Mouse (Mus musculus) gastrocnemius, postnatal 36 days (tissue): ENCODE results near the gene Krtap10-10. TPM values are rescaled to one million over a fixed set of nuclear protein-coding genes. Genes with fewer than 3 reads are reported as not detected.
"Not testable (repeated sequence)": the region's sequence is repeated elsewhere in the genome, so short reads cannot be mapped to it uniquely, and the experiment has no call there.

Experiments used
- DNase-seq, 2 experiments: peaks; one replicate each; pipeline ENCODE4 v3.0.0; 2022
- intact Hi-C: fragments of 180-260 bp; cut with DNase I; formaldehyde crosslinking; loops from one replicate; pipeline ENCODE4 v1.15.1; 2025
- long read RNA-seq, 2 experiments: library from polyadenylated mRNA; stranded (forward); transcript quantifications; one replicate each; pipeline ENCODE4 v2.0.0; 2021
- total RNA-seq, 2 experiments: library from RNA; stranded (reverse); gene quantifications; 2 replicates each; pipeline ENCODE4 v1.2.3; 2021

The Krtap10-10 gene
- total RNA-seq: not detected
- long read RNA-seq, experiment 1: 0 reads
- long read RNA-seq, experiment 2: 0 reads

GRCm38 (mm10) chr10:77835647-77836046 lies at the start of gene Krtap10-10:
TSS of gene Krtap10-10 (plus strand) at chr10:77835947.
- DNase-seq: no peak
- intact Hi-C loops: no loop called here

- DNase-seq, intact Hi-C loops: not testable (repeated sequence)
These were observed 47.9 kb upstream of the Krtap10-10 start, which contains the start of gene Gm7137 for GRCm38 (mm10) chr10:77787876-77788275. TSS of gene Gm7137 (minus strand) at chr10:77788200.

GRCm38 (mm10) chr10:77788621-77789020 lies 47.1 kb upstream of the Krtap10-10 start:
- intact Hi-C loops: no loop called here
- DNase-seq: no peak

GRCm38 (mm10) chr10:77794976-77795375 lies 40.8 kb upstream of the Krtap10-10 start, which contains the start of gene Gm9639:
TSS of gene Gm9639 (minus strand) at chr10:77795076.
- intact Hi-C loops: no loop called here
- no peak for DNase-seq

GRCm38 (mm10) chr10:77797677-77798076 lies 38.1 kb upstream of the Krtap10-10 start:
- no peak for DNase-seq
- intact Hi-C loops: no loop called here

- intact Hi-C loops, DNase-seq: not testable (repeated sequence)
These were observed 37.4 kb upstream of the Krtap10-10 start for GRCm38 (mm10) chr10:77798164-77798920.

GRCm38 (mm10) chr10:77798921-77799508 lies 36.7 kb upstream of the Krtap10-10 start, which contains the start of gene Gm19668:
TSS of gene Gm19668 (minus strand) at chr10:77799133.
- intact Hi-C loops: no loop called here
- no peak for DNase-seq

- DNase-seq: no peak
- intact Hi-C loops: no loop called here
These were observed 31.7 kb upstream of the Krtap10-10 start for GRCm38 (mm10) chr10:77804095-77804494.

- no peak for DNase-seq
- intact Hi-C loops: no loop called here
These were observed 24.0 kb upstream of the Krtap10-10 start, which contains the start of gene Gm9507 for GRCm38 (mm10) chr10:77811743-77812142. TSS of gene Gm9507 (minus strand) at chr10:77811843.

GRCm38 (mm10) chr10:77814382-77814781 lies 21.4 kb upstream of the Krtap10-10 start, which contains the start of gene Gm2696:
TSS of gene Gm2696 (plus strand) at chr10:77814682.
- intact Hi-C loops: no loop called here
- DNase-seq: no peak

GRCm38 (mm10) chr10:77815514-77815913 lies 20.2 kb upstream of the Krtap10-10 start:
- DNase-seq: no peak
- intact Hi-C loops: no loop called here

GRCm38 (mm10) chr10:77818523-77818922 lies 17.2 kb upstream of the Krtap10-10 start:
- no peak for DNase-seq
- intact Hi-C loops: no loop called here

GRCm38 (mm10) chr10:77819203-77819602 lies 16.5 kb upstream of the Krtap10-10 start:
- intact Hi-C loops: no loop called here
- DNase-seq: no peak

- intact Hi-C loops: no loop called here
- DNase-seq: no peak
These were observed 8.8 kb upstream of the Krtap10-10 start, which contains the start of gene Krtap10-4 for GRCm38 (mm10) chr10:77826951-77827350. TSS of gene Krtap10-4 (minus strand) at chr10:77827095.

GRCm38 (mm10) chr10:77839006-77839405 lies 3.3 kb downstream of the Krtap10-10 start:
- intact Hi-C loops: no loop called here

GRCm38 (mm10) chr10:77846503-77846902 lies 10.8 kb downstream of the Krtap10-10 start, which contains the start of gene Gm36176:
TSS of gene Gm36176 (plus strand) at chr10:77846803.
- intact Hi-C loops: no loop called here

More at GRCm38 (mm10) chr10:77839006-77839405, 3.3 kb downstream of the Krtap10-10 start:
- no peak for DNase-seq

GRCm38 (mm10) chr10:77846961-77847360 lies 11.2 kb downstream of the Krtap10-10 start:
- intact Hi-C loops: no loop called here
- DNase-seq: no peak

More at GRCm38 (mm10) chr10:77846503-77846902, 10.8 kb downstream of the Krtap10-10 start, which contains the start of gene Gm36176:
- DNase-seq: no peak

GRCm38 (mm10) chr10:77847538-77847937 lies 11.8 kb downstream of the Krtap10-10 start:
- DNase-seq: no peak
- intact Hi-C loops: no loop called here

- intact Hi-C loops: no loop called here
These were observed 16.8 kb downstream of the Krtap10-10 start, which contains the start of gene Gm10318 for GRCm38 (mm10) chr10:77852559-77852958. TSS of gene Gm10318 (plus strand) at chr10:77852859.

GRCm38 (mm10) chr10:77861675-77862074 lies 25.9 kb downstream of the Krtap10-10 start, which contains the start of gene Gm3285:
TSS of gene Gm3285 (plus strand) at chr10:77861975.
- intact Hi-C loops: no loop called here

More at GRCm38 (mm10) chr10:77852559-77852958, 16.8 kb downstream of the Krtap10-10 start, which contains the start of gene Gm10318:
- DNase-seq: no peak

More at GRCm38 (mm10) chr10:77861675-77862074, 25.9 kb downstream of the Krtap10-10 start, which contains the start of gene Gm3285:
- no peak for DNase-seq
